Mouse (Mus musculus): ENCODE measurements around the gene Cga. TPM values are rescaled to one million over a fixed set of nuclear protein-coding genes. Genes with fewer than 3 reads are reported as not detected.
A peak's percentile ranks its signal among the peaks of the same experiment; 100 is the strongest.

Cga gene
- not detected for total RNA-seq (2021)
- long read RNA-seq, experiment 1, result 0 reads
- long read RNA-seq, experiment 2, result 0 reads

DNA sequence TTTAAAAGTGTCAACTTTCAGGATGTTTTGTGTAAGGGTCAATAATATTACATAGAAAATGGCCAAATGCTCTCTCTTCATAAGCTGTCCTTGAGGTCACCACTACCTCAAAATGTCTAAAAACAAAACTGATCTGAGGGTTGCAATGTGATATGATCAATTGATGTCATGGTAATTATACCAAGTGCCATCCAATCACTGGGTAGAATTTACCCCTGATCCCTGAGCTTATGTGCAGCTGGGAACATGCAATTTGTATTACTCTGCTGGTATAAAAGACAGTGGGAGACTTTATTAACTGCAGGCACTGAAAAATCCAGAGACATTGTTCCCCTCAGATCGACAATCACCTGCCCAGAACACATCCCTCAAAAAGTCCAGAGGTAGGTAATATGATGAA, at the start of gene Cga:
Gene Cga (plus strand): TSS at position 301 of the 400 bp plus-strand sequence.
- DNase-seq (ENCODE audit: low spot score in 2 of 2), result no peak

DNA sequence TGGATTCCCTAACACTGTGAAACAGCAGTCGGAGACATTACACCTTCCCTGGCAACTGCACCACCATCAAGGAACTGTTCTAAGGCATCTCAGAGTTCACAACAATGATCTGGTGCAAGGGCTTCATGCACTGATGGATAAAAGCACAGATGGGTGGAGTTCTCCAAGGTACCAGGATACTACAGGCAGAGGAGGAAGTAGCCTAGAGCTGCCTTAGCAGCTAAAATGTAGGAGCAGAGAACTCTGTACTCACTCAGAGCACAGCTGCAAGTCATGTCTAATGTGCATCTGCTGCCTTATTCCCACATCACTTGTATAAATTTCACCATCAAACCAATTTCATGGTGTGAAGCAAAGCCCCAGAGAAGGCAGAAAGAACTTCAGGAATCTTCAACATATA, 49.7 kb upstream of the Cga start:
- no peak for DNase-seq (ENCODE audit: low spot score in 2 of 2)

DNA sequence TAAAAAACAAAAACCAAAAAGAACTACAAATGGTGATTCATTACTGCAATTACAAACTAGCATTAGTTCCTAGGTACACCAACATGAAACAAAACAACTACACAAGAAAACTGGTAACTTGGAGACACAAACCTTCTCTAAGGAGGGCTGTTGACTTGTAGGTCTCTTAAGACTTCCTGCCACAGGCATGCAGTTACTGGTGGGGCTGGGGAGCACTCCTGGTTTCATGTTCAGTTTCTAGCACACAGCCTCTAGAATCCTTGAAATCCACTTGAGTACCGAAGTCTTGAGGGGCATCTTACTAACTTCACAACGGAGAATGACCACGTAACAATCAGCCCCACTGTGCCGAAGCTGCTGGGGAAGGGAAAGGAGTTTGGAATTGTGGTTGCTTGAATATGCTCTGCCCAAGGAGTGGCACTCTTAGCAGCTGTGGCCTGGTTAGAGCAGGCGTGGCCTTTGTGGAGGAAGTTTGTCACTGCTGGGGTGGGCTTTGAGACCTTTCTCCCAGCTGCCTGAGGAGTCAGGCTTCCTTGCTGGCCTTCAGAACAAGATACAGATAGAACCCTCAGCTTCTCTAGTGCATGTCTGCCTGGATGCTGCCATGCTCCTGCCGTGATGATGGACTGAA, 45.8 kb upstream of the Cga start:
- no peak for DNase-seq (ENCODE audit: low spot score in 2 of 2)

DNA sequence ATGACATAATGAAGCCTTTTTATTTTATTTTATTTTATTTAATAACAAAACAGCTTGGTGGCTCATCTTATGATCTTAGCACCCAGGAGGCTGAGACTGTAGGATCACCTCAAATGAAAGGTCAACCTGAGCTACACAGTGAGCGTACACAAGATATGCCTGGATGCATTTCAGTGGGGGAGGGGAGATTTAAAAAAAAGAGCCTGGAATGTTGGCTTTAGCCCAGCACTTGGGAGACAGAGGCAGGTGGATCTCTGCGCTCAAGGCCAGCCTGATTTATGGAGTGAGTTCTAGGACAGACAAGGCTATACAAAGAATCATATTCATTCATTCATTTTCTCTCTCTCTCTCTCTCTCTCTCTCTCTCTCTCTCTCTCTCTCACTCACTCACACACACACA, 43.4 kb upstream of the Cga start:
- DNase-seq (ENCODE audit: low spot score in 2 of 2), result no peak

DNA sequence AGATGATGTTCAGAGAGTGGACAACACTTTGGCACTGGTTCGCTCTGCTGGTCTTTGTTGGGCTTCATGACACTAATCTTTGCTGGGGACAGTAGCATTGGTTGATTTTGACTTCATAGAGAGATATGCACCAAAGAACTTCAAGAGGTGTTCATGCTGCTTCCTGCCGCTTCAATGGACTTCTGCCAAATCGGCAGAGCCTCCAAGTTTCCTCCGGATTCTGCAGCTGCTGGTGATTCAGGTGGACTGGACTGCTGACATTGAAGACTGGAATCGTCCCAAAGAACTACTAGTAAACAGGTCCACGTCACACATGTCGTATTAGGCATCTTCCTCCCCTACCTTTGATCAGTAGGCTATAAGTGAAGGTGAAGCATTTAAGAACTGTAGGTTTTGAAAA, 41.5 kb upstream of the Cga start:
- DNase-seq (ENCODE audit: low spot score in 2 of 2), result no peak

DNA sequence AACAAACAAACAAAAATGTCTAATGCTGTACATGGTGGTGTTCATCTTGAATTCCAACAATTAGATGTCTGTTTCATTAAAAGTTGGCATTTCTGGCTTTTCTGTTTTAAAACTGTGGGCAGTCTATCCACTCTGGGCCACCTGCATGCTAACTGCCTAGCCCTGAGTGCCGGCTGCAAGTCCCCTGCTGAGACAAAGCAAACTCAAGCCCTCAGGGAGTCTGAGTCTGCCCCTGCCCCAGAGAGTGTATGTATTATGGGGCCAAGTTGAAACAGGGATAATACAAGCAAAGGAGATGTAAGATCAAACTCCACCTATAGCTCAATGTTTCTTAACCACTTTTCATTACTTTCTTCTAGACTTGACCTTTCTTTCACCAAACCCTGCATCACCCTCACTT, 37.6 kb upstream of the Cga start:
- DNase-seq (ENCODE audit: low spot score in 2 of 2), result no peak

DNA sequence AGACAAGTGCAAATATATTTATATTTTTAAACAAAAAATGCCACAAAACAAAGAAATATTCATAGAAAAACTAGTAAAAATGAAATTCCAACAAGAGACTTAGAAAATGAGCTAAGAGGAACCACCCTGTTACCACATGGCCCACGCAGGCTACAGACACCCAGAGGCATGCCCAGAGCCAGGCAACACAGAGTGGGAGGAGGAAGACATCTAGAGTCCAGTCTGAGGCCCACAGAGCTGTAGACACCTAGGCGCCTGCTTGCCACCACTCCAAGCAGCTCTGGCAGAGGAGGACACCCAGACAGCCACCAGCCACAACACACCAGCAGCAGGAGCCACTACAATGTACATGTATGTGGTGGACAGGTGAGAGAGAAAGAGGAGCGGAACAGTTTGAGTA, 34.7 kb upstream of the Cga start:
- DNase-seq (ENCODE audit: low spot score in 2 of 2), result no peak

DNA sequence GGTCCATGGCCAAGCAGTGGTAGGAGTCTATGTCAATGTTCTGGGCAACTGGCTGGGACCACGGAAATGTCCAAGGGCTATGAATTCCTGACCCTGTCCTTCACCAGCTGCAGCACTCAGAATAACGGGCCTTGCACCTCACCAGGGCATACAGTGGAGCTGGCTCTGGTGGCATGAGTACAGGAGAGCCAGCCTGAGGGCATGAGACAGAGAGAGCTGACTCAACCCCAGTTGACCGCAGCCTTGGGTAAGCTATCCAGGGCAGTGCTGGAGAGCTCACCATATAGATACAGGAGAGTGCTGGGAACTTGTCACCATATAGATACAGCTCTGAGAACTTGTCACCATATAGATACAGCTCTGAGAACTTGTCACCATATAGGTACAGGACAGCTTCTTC, 34.2 kb upstream of the Cga start:
- DNase-seq (ENCODE audit: low spot score in 2 of 2), result no peak

DNA sequence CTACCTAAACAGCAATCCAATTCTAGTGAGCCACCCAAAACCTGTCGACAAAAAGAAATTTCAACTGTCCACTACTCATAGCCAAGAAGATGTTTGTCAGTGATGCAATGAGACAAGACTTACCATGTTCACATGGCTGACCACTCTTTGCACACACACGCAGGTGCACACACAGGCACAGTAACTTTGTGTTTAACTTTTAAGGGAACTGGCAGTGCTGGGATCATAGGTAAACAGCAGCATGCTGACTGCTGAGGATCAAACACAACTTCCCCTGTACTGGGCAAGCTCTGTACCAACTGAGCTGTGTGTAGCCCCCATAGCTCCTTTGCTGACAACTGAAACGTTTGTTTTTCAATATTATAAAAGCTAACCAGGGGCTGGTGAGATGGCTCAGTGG, 32.1 kb upstream of the Cga start:
- DNase-seq (ENCODE audit: low spot score in 2 of 2), result no peak

DNA sequence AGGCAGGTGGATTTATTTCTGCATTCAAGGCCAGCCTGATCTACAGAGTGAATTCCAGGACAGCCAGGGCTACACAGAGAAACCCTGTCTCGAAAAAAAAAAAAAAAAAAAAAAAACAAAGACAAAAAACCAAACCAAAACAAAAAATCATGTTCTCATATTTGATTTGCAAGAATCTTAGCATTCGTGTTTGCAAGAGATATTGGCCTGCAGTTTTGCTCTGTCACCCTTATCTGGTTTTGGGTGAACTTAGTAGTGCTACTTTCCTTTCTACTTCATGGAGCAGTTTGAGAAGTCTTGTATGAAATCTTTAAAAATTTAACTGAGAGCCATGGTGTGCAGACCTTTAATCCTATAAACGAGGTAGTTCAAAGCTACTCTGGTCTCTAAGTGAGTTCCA, 23.8 kb upstream of the Cga start:
- DNase-seq (ENCODE audit: low spot score in 2 of 2), result no peak

DNA sequence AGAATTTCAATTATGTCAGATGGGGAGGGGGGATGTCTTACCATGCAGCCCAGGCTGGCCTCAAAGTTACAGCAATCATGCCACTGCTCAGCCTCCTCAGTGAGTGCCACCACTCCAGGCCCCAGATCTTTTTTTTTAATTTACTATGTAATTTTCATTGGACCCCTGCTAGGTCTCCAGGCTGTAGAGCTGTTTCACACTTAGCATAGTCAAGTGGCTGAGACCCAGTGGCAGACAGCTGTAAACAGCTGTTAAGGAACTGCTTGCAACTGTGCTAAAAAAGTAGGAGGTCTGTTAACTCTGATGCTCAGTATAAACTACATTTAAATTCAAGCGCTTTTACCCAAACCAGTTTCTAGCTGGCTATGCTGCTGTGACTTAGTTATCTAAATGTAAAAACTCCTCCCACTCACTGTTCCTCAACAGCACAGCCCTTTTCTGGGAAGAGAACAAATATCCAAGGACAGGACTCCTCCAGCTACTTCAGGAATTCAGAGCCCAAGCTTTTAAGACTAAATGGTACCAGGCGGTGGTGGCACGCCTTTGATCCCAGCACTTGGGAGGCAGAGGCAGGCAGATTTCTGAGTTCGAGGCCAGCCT, 20.6 kb upstream of the Cga start:
- no peak for DNase-seq (ENCODE audit: low spot score in 2 of 2)

DNA sequence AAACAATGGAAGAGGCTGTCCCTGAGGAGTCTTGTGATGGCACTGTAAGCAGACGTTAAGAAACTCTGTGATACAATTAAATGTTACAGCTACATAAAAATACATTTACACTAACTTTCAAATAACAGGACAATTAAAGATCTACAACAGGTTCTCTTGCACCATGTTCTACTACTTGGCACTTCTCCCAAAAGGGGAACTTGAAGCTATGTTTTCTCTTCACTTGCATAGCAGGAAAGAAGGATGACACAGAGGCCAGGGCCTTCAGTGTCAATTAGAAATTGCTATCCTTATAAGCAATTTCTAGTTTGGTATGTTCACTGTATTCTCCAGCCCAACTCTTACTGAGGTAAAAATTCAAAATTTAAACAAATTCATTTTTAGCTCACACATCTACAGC, 19.3 kb upstream of the Cga start:
- no peak for DNase-seq (ENCODE audit: low spot score in 2 of 2)

DNA sequence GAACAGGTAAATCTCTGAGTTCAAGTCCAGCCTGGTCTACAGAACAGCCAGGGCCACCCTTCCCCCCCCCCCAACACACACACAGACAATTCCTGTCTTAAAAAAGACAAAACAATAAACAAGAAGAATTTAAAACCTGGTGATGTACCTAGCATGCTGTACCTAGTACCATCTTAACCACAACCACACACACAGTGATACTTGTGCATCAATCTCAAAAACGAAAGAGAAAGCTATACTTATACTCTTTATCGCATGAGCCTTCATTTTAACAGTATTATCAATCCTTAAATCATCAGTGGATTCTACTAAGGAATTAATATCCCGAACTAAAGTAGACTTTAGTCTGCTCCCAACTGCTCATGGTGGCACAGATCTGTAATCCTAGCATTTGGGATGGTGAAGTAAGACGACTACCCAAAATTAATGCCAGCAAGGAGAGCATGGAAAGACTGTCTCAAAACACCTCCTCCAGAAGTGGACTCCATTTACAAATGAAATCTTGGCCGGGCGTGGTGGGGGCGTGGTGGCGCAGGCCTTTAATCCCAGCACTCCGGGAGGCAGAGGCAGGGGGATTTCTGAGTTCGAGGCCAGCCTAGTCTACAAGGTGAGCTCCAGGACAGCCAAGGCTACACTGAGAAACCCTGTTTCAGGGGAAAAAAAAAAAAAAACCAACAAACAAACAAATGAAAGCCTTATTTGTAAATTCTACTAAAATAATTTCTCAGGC, 12.5 kb upstream of the Cga start:
- DNase-seq (ENCODE audit: low spot score in 2 of 2), result no peak

DNA sequence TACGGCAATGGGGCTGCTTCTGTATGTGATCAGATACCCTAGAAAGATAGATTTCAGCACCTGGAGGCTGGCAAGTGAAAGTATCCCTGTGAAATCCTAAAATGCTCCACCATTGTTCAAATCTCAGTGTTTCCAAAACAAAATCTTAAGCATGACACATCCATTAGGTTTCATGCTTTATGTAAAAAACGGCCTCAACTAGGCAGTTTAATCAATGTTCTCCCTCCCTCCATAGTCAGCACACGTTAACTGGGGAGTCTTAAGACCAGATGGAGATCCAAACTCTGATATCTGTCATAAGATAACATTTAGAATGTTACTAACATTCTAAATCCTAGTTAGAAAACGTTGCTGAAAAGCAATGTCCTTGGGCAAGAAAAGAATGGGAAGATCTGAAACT, 11.7 kb upstream of the Cga start:
- DNase-seq (ENCODE audit: low spot score in 2 of 2), result no peak

DNA sequence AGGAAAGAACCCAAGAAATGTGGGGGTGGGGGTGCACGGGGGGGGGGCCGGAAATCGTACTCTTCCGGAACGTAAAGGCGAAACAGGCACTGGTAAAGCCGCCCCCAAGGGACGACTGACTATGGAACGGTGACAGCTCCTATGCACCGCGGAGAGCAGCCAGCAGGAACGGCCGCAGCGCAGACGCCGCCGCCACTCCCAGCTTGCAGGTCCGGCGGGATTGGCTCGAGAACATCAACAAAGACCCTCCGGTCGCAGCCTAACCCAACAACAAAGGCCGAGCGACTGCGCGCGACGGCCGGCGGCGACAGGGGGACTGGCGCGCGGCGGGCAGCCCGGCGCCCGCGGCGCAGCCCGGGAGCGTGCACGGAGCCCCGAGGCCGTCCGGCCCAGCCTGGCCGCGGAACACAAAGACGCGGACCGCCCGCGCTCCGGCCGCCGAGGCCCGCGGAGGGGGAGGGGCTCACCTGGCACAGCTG, 11.2 kb upstream of the Cga start:
- DNase-seq (ENCODE audit: low spot score in 2 of 2), result no peak

DNA sequence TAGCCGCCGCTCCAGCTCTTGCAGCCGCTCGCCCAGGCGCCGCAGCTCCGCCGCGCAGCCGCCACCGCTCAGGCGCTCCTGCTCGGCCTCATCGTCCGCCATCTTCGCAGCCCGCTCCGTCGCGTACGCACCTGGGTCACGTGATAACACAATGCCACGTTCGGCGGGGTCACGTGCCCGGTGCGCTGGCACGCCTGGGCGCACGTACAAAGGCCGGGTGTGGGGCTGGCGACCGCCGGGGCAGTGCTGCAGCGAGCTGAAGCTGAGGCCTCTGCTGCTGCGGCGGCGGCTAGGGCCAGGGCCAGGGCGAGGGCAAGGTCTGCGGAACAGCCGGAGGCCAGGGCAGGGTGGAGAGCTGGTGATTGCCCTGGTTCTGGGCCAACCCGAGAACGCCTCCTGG, 10.8 kb upstream of the Cga start, which contains the start of gene Zfp292:
Gene Zfp292 (minus strand): TSS at position 143 of the 400 bp plus-strand sequence.
- peak; percentile 91 to 93 for DNase-seq (ENCODE audit: low spot score in 2 of 2)

DNA sequence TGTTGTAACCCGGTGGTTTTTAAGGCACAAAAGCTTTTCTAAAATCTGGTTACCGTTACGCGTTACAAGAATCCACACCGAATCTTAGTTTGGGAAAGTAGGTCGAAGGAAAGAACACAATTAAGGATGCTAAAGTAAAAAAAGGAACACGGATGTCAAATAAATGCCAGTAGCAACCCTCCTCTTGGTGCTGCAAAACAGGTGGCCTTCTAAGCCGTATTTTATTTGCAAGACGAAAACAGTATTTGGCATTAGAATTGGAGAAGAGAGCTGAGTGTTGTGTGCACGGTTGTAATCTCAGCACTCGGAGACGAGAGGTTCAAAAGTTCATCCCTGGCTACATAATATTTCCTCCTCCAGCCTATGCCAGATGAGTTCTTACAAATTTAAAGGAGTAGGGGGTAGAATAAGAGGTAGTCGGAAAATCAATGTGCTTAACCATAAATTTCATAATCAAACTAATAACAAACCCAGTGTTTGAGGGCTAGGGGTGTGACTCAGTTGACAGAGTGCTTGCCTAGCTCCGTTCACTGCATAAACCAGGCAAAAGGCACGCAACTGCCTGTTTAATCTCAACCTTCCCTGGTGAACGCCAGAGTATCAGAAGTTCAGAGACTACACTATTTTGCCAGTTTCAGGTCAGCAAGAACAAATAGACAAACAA, 10.1 kb upstream of the Cga start:
- no peak for DNase-seq (ENCODE audit: low spot score in 2 of 2)

DNA sequence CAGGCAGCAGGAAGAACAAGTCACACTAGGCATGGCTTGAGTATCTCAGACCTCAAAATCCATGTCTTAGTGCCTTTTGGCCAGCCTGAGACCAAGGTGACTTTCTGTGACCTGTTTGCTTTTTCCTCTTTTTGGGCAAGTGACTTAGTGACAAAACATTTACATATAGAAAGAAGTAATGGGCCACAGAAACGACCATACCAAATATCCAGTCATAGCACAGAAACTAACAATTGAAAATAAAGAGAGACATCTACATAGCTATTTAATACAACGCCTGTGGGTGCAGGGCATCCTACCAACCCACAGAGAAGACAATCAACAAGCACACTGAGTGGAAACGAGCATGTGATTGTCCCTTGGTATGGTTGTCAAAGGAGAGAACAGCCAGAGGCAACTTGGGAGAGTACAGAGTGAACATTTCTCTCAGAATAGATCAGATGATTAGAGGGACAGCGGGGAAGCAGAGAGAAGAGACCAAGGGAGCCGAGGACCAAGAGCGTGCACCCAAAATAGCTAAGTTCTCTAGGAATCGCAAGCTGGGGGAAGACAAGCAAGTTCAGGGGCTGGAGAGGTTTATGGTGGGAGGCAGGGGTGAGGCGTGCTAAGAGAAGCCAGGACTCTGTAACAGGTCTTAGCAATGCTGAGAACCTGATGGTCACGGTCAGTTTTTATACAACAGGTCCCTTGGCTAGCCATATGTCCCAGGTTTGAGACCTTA, 7.8 kb upstream of the Cga start:
- no peak for DNase-seq (ENCODE audit: low spot score in 2 of 2)

DNA sequence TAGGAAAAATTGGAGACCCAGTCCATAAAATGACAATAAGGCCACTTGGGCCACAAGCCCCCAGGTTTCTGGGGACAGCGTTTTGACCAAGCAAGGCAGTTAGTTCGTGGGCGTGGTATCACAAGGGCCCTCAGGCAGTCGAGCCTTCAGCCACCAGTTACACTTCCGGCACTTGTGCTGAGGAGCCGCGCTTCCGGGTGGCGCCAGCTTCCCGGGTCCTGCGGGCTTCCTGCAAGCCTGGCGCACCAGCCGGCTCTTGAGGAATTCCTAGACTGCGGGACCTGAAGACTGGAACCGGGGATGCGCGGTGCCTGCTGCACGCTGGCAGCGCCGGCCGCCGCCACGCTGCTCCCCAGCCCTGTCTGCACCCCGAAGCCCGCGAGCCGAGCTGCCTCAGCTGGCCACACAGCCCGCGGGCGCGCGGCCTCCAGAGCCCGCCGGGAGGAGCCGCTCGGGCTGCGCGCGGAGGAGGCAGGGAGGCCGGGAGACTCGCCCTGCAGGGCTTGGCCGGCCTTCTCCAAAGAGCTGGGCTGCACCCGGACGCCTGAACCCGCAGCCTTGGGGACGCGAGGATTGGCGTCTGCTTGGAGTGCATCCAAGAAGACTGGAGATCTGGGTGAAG, 7.0 kb upstream of the Cga start:
- peak; percentile 71 to 79 for DNase-seq (ENCODE audit: low spot score in 2 of 2)

DNA sequence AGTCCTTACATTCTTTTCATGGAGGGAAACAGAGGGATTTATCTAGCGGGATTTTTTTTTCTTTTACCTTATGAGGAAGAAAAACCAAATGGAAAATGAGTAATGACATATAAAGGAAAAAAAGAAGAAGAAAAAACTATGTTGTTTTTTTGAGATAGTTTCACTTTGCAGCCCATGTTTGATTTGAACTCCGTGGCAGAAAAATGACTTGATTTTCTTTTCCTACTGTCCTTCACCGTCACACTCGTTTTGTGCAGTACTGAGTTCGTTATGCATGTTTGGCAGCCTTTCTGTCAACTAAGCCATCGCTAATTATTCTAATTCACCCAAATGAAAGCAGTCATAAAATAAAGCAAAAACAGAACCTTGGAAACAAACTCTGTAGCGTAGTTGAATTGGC, 6.3 kb upstream of the Cga start:
- DNase-seq (ENCODE audit: low spot score in 2 of 2), result no peak
